Mouse (Mus musculus): ENCODE measurements at regions not wholly inside any gene's neighbourhood (a gene's known extent, or its start where the extent isn't known, plus 50 kb on each side); places are given as distances from the start of the nearest gene placed in this dataset.

- TF ChIP-seq HCFC1 (IDR thresholded peaks at IDR 0.05; ENCODE audit: low read depth, low read length) (no peak), MAX (IDR thresholded peaks at IDR 0.05; ENCODE audit: low read length) (no peak), SIN3A (IDR thresholded peaks at IDR 0.05; ENCODE audit: low read length) (no peak)
- H3K4me1 ChIP-seq (ENCODE audit: control insufficient read depth in 1 of 2, insufficient read depth in 2 of 2, low read length in 2 of 2): no peaks in the 10 kb centered on the region
- H3K27ac ChIP-seq (ENCODE audit: control insufficient read depth, low read depth, low read length): no peak overlapping the region
- no peaks in the 10 kb centered on the region; the same call in 1 of the 2 replicates for H3K9me3 ChIP-seq (replicated peaks; ENCODE audit: insufficient read depth, low read length)
- no peak overlapping the region for H3K9ac ChIP-seq (ENCODE audit: control insufficient read depth, low read depth, low read length, poor library complexity, severe bottlenecking)
- no peaks in the 10 kb centered on the region for H3K36me3 ChIP-seq (ENCODE audit: control insufficient read depth in 1 of 2, insufficient read depth in 2 of 2, low read length in 2 of 2)
- no peak for DNase-seq (ENCODE audit: low read depth, low spot score)
- no peaks in the 10 kb centered on the region for H3K79me2 ChIP-seq (ENCODE audit: control insufficient read depth, insufficient read depth, low read length, poor library complexity)
- H3K27me3 ChIP-seq (ENCODE audit: control insufficient read depth in 1 of 2, insufficient read depth in 2 of 2, low read length in 2 of 2): no peaks in the 10 kb centered on the region
- no peak overlapping the region for H3K4me3 ChIP-seq (ENCODE audit: control insufficient read depth in 1 of 2, insufficient read depth in 1 of 2, low read depth in 2 of 2, low read length in 2 of 2)
Observed at GRCm38 (mm10) chr5:119766372-119766771, 66.1 kb upstream of the Tbx5 start.

- Histone ChIP-seq H3K4me3 (ENCODE audit: control insufficient read depth in 1 of 2, insufficient read depth in 1 of 2, low read depth in 2 of 2, low read length in 2 of 2) (no peak overlapping the region), H3K79me2 (ENCODE audit: control insufficient read depth, insufficient read depth, low read length, poor library complexity) (no peaks in the 10 kb centered on the region), H3K27me3 (ENCODE audit: control insufficient read depth in 1 of 2, insufficient read depth in 2 of 2, low read length in 2 of 2) (no peaks in the 10 kb centered on the region), H3K9ac (ENCODE audit: control insufficient read depth, low read depth, low read length, poor library complexity, severe bottlenecking) (no peak overlapping the region), H3K27ac (ENCODE audit: control insufficient read depth, low read depth, low read length) (no peak overlapping the region), H3K36me3 (ENCODE audit: control insufficient read depth in 1 of 2, insufficient read depth in 2 of 2, low read length in 2 of 2) (no peaks in the 10 kb centered on the region), H3K9me3 (replicated peaks; ENCODE audit: insufficient read depth, low read length) (no peaks in the 10 kb centered on the region; the same call in 1 of the 2 replicates), H3K4me1 (ENCODE audit: control insufficient read depth in 1 of 2, insufficient read depth in 2 of 2, low read length in 2 of 2) (no peaks in the 10 kb centered on the region)
- no peak for DNase-seq (ENCODE audit: low read depth, low spot score)
- TF ChIP-seq ELF1 (IDR thresholded peaks at IDR 0.05; ENCODE audit: low read depth, low read length) (no peak), ZC3H11A (IDR thresholded peaks at IDR 0.05; ENCODE audit: low read depth, low read length) (no peak), ZMIZ1 (IDR thresholded peaks at IDR 0.05; ENCODE audit: low read depth, low read length) (no peak), JUND (IDR thresholded peaks at IDR 0.05; ENCODE audit: low read depth, low read length) (no peak), UBTF (IDR thresholded peaks at IDR 0.05; ENCODE audit: borderline replicate concordance, insufficient read depth, low read depth, low read length) (no peak), HCFC1 (IDR thresholded peaks at IDR 0.05; ENCODE audit: low read depth, low read length) (no peak), TAL1 (IDR thresholded peaks at IDR 0.05; ENCODE audit: low read length) (no peak), CTCF (IDR thresholded peaks at IDR 0.05 in 2 of 3, conservative IDR thresholded peaks at IDR 0.05 in 1 of 3; ENCODE audit: control insufficient read depth in 1 of 3, insufficient read depth in 1 of 3, low read depth in 2 of 3, low read length in 3 of 3, poor library complexity in 1 of 3, severe bottlenecking in 1 of 3) (no peak), POLR2A (IDR thresholded peaks at IDR 0.05; ENCODE audit: control insufficient read depth in 1 of 2, insufficient read depth in 1 of 2, low read depth in 1 of 2, low read length in 2 of 2, poor library complexity in 1 of 2) (no peak), POLR2AphosphoS5 (IDR thresholded peaks at IDR 0.05; ENCODE audit: borderline replicate concordance, low read depth, low read length) (no peak), USF2 (IDR thresholded peaks at IDR 0.05; ENCODE audit: borderline replicate concordance in 1 of 2, insufficient read depth in 1 of 2, low read depth in 1 of 2, low read length in 2 of 2) (no peak), RAD21 (IDR thresholded peaks at IDR 0.05; ENCODE audit: low read depth, low read length) (no peak), MYC (IDR thresholded peaks at IDR 0.05; ENCODE audit: low read depth, low read length) (no peak), ZKSCAN1 (IDR thresholded peaks at IDR 0.05; ENCODE audit: low read depth, low read length) (no peak), MAX (IDR thresholded peaks at IDR 0.05; ENCODE audit: low read length) (no peak), NELFE (IDR thresholded peaks at IDR 0.05; ENCODE audit: low read depth, low read length) (no peak), SMC3 (IDR thresholded peaks at IDR 0.05; ENCODE audit: low read depth, low read length) (no peak), POLR2AphosphoS2 (IDR thresholded peaks at IDR 0.05; ENCODE audit: low read length) (no peak), TCF12 (IDR thresholded peaks at IDR 0.05; ENCODE audit: low read depth, low read length) (no peak), USF1 (IDR thresholded peaks at IDR 0.05; ENCODE audit: low read depth, low read length) (no peak)
Observed at GRCm38 (mm10) chr5:119770951-119771350, 61.5 kb upstream of the Tbx5 start.

Measured in MEL (cell line).